Mouse (Mus musculus) neutrophil, adult 59 days (primary cell): ENCODE data around the gene Taar8b. TPM values are rescaled to one million over a fixed set of nuclear protein-coding genes. Genes with fewer than 3 reads are reported as not detected.

ENCODE experiments used
- total RNA-seq, 2 experiments: library from RNA; stranded (reverse); gene quantifications; 1 replicate in 1 of 2; 2 replicates in 1 of 2; pipeline ENCODE4 v1.2.4; 2023

The Taar8b gene
- total RNA-seq = not detected

GRCm38 (mm10) chr10:24092194-24092593, at the start of gene Taar8b:
Taar8b (minus strand) TSS chr10:24092294.

GRCm38 (mm10) chr10:24109434-24109833, 17.3 kb upstream of the Taar8b start, which contains the start of gene Taar9:
Taar9 (minus strand) TSS chr10:24109534.

GRCm38 (mm10) chr10:24101812-24102211, 9.7 kb upstream of the Taar8b start, which contains the start of gene Taar8c:
Taar8c (minus strand) TSS chr10:24101912.

GRCm38 (mm10) chr10:24076200-24076599, 15.9 kb downstream of the Taar8b start, which contains the start of gene Taar8a:
Taar8a (plus strand) TSS chr10:24076500.

GRCm38 (mm10) chr10:24049210-24049609, 42.9 kb downstream of the Taar8b start, which contains the start of gene Taar7f:
Taar7f (plus strand) TSS chr10:24049510.

Other genes starting within 250 kb of the Taar8b start
- gene Vnn3, start 240.8 kb downstream of the Taar8b start, total RNA-seq = 10 to 100 TPM; 46.2 to 52.7 TPM
- gene Vnn1, start 197.6 kb downstream of the Taar8b start, total RNA-seq = under 1 TPM in 1 of 2 experiments, not detected in 1; 0.22 TPM
- not detected for gene Taar1, start 171.9 kb downstream of the Taar8b start, total RNA-seq
- not detected for gene Taar2, start 153.7 kb downstream of the Taar8b start, total RNA-seq
- gene Taar3, start 142.7 kb downstream of the Taar8b start, total RNA-seq = not detected
- not detected for gene Taar4, start 131.8 kb downstream of the Taar8b start, total RNA-seq
- not detected for gene Taar5, start 121.6 kb downstream of the Taar8b start, total RNA-seq
- not detected for gene Taar6, start 106.6 kb downstream of the Taar8b start, total RNA-seq
- not detected for gene Taar7a, start 98.8 kb downstream of the Taar8b start, total RNA-seq
- gene Taar7b, start 92.4 kb downstream of the Taar8b start, total RNA-seq = not detected
- not detected for gene Taar7d, start 65.1 kb downstream of the Taar8b start, total RNA-seq
- not detected for gene Taar7e, start 54.7 kb downstream of the Taar8b start, total RNA-seq
- not detected for gene Taar7f, start 42.8 kb downstream of the Taar8b start, total RNA-seq
- gene Taar8a, start 15.8 kb downstream of the Taar8b start, total RNA-seq = not detected
- not detected for gene Taar8c, start 9.6 kb upstream of the Taar8b start, total RNA-seq
- gene Taar9, start 17.2 kb upstream of the Taar8b start, total RNA-seq = not detected
- gene Stx7, start 57.0 kb upstream of the Taar8b start, total RNA-seq = 100 to 1,000 TPM; 103 to 104 TPM
- gene Moxd1, start 131.2 kb upstream of the Taar8b start, total RNA-seq = not detected